Mouse (Mus musculus) stomach, postnatal 0 days (tissue): Measurements from ENCODE around the gene Pisd.
"Not testable (repeated sequence)": the region's sequence is repeated elsewhere in the genome, so short reads cannot be mapped to it uniquely, and the experiment has no call there.

Source experiments
- CTCF ChIP-seq: IDR thresholded peaks from 2 replicates; pipeline ENCODE4 v1.5.1; 2016; ENCODE audit warnings: antibody characterized with exemption, low read depth, mild to moderate bottlenecking, moderate library complexity
- EP300 ChIP-seq: optimal IDR thresholded peaks from 2 replicates; pipeline ENCODE3; 2016; ENCODE audit warnings: antibody characterized with exemption

DNA sequence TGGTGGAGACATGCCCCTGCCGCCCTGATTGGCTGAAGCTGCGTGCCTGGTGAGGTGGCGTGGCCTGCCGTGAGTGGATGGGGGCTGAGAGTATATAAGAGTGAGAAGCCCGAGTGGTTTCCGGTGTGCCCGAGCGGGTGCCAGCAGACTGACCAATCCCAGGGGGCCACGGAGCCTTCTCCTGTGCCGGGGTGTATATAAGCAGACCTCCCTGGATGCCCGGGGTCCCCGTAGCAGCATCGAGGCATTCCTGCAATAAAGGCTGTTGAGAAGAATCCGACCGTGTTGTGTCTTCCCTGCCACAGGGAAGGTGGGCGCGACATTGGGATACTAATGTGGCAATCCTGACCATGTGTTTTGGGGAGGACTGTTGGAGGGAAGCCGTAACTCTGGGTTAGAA, 25.1 kb downstream of the Pisd start:
- TF ChIP-seq CTCF, EP300: not testable (repeated sequence)
